Mouse (Mus musculus): ENCODE results near the gene Manea. TPM values are rescaled to one million over a fixed set of nuclear protein-coding genes. Genes with fewer than 3 reads are reported as not detected.

The Manea gene
- 16.1 TPM for total RNA-seq (2023)

GRCm38 (mm10) chr4:26346443-26347106 is at the start of gene Manea:
Gene Manea (minus strand): TSS chr4:26346891.

